Mouse (Mus musculus): ENCODE data around the gene Cog5. TPM values are rescaled to one million over a fixed set of nuclear protein-coding genes. Genes with fewer than 3 reads are reported as not detected.

Cog5 gene
- polyA plus RNA-seq, 2 experiments = 36.9 to 39.1 TPM

DNA sequence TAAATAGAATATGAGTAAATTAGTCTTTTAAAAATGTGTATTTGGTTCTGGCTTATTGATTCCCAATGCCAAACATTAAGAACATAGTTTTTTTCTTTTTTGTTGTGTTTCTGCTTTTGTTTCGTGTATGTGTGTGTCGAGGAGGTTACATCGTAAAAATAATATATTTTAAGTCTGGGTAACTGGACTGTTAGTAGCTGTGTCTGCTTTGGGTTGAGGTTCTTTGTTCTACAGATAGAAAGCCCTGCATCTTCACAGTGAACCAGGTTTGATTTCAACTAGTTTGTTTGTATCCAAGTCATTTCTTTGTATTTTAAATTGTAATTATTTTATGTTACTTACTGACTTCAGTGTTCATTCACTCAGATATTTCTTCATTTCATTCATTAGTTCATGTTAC is 59.4 kb downstream of the Cog5 start:
- no peak for ATAC-seq (ENCODE audit: low FRiP score, low read depth)
- no peak overlapping the region for H3K4me2 ChIP-seq (replicated peaks; ENCODE audit: low read depth, low read length, severe bottlenecking)
- 49% methylated on average over 3 of the region's 3 CpGs for WGBS
- no peak overlapping the region for H3K4me3 ChIP-seq (replicated peaks; ENCODE audit: low read length)
- DNase-seq (ENCODE audit: low spot score) = no peak
- TF ChIP-seq POLR2A (IDR thresholded peaks at IDR 0.05; ENCODE audit: borderline replicate concordance, extremely low read depth, insufficient read depth, insufficient read length) = no peak
- no peak overlapping the region for H3K9ac ChIP-seq (ENCODE audit: low read depth, low read length, severe bottlenecking)
- no peak overlapping the region for H3K27ac ChIP-seq (replicated peaks; ENCODE audit: low read depth, low read length)
- no peaks in the 10 kb centered on the region for H3K27me3 ChIP-seq (ENCODE audit: control insufficient read depth, insufficient read depth, low read length)
- H3K36me3 ChIP-seq (ENCODE audit: control insufficient read depth, insufficient read depth, low read length) = no peaks in the 10 kb centered on the region
- peaks cover 3% of the 10 kb centered on the region; the same call in 1 of the 2 replicates for H3K4me1 ChIP-seq (ENCODE audit: control insufficient read depth, insufficient read depth, low read length)
- no peaks in the 10 kb centered on the region for H3K9me3 ChIP-seq (ENCODE audit: control insufficient read depth, low read length)

DNA sequence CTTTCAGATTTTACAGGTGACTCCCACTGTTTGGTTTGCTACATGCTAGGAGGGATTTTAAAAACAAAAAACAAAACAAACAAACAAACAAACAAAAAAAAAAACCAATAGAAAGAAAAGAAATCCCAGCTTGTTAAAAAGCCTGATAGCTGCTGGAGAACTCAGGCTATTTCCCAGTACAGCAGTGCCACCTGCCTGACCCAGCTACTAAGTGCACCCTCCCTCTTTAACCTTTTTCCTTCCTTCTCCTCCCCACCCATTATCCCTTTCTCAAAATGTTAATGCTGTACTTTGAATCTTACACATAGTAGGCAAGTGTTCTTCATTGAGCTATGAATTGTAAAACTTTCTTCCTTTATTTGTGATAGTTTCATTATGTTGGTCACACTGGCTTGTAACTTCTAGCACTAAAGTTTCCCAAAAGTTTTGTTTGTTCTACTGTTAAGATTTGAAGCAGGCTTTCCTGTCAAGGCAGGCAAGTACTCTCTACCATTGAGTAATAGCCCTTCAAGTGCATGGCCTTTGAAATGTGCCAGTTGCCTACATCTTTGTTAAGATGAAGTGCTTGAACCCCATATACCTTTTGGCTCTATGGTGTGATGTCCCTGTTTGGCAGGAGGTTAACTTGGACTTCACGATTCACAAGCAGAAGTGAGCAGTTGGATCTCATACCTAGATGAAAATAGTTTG is 65.1 kb downstream of the Cog5 start:
- ATAC-seq (ENCODE audit: low FRiP score, low read depth) (no peak), DNase-seq (ENCODE audit: low spot score) (no peak)
- Histone ChIP-seq H3K4me1 (ENCODE audit: control insufficient read depth, insufficient read depth, low read length) (peaks cover 8% of the 10 kb centered on the region), H3K9ac (ENCODE audit: low read depth, low read length, severe bottlenecking) (no peak overlapping the region), H3K4me2 (replicated peaks; ENCODE audit: low read depth, low read length, severe bottlenecking) (no peak overlapping the region), H3K27ac (replicated peaks; ENCODE audit: low read depth, low read length) (no peak overlapping the region), H3K27me3 (ENCODE audit: control insufficient read depth, insufficient read depth, low read length) (no peaks in the 10 kb centered on the region), H3K4me3 (replicated peaks; ENCODE audit: low read length) (no peak overlapping the region), H3K36me3 (ENCODE audit: control insufficient read depth, insufficient read depth, low read length) (no peaks in the 10 kb centered on the region), H3K9me3 (ENCODE audit: control insufficient read depth, low read length) (no peaks in the 10 kb centered on the region)
- TF ChIP-seq POLR2A (IDR thresholded peaks at IDR 0.05; ENCODE audit: borderline replicate concordance, extremely low read depth, insufficient read depth, insufficient read length) = no peak
- WGBS = 86% methylated on average over 1 of the region's 1 CpGs

DNA sequence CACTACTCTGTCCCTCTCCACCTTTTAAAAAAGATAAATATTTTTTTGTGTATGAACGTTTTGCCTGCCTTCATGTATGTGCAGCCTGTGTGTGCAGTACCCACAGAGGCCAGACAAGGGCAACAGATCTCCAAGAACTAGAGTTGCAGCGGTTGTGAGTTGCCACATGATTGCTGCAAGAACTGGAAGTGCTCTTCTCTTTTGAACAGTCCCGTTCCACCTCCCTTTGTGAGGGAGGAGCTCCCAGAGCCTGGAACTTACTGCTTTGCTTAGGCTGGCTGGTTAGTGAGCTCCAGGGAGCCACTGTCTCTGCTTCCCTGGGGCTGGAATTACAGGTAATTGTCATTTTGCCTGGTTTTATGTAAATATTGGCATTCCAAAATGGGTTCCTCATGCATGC is 69.9 kb downstream of the Cog5 start:
- no peak for TF ChIP-seq POLR2A (IDR thresholded peaks at IDR 0.05; ENCODE audit: borderline replicate concordance, extremely low read depth, insufficient read depth, insufficient read length)
- Histone ChIP-seq H3K9me3 (ENCODE audit: control insufficient read depth, low read length) (no peaks in the 10 kb centered on the region), H3K4me2 (replicated peaks; ENCODE audit: low read depth, low read length, severe bottlenecking) (no peak overlapping the region), H3K9ac (ENCODE audit: low read depth, low read length, severe bottlenecking) (no peak overlapping the region), H3K27me3 (ENCODE audit: control insufficient read depth, insufficient read depth, low read length) (no peaks in the 10 kb centered on the region), H3K27ac (replicated peaks; ENCODE audit: low read depth, low read length) (no peak overlapping the region), H3K4me3 (replicated peaks; ENCODE audit: low read length) (no peak overlapping the region), H3K4me1 (ENCODE audit: control insufficient read depth, insufficient read depth, low read length) (peaks cover 8% of the 10 kb centered on the region), H3K36me3 (ENCODE audit: control insufficient read depth, insufficient read depth, low read length) (no peaks in the 10 kb centered on the region)
- ATAC-seq (ENCODE audit: low FRiP score, low read depth) = no peak
- 91% methylated on average over 3 of the region's 3 CpGs for WGBS
- DNase-seq (ENCODE audit: low spot score) = no peak

DNA sequence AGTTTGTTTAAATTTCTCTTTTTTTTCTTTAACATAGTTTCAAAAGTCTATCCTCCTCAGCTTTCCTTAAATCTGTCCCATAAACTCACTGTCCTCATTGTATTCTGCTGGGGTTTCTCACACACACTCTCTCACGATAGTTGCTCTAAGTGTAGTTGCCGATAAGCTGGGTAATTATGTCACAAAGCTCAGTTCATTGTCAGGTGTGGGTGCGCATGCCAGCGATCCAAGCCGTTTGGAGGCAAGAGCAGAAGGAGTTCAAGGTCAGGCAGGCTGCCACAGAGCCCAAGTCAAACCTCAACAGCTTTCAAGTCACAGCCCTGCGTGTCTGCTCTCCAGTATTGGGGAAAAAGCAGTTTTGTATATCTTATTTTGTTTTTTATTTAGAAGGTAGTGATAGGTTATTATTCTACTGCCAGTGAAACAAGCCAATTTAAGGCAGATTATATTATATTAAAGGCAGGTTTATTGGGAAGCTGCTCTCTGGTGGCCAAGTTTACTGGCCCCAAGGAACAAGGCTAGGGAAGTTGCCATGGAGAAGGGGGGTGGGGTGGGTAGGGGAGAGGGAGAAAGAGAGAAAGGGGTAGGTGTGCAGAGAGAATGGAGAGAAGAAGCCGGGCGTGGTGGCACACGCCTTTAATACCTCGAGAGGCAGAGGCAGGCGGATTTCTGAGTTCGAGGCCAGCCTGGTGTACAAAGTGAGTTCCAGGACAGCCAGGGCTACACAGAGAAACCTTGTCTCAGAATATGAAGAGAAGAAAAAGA is 71.0 kb downstream of the Cog5 start:
- ATAC-seq (ENCODE audit: low FRiP score, low read depth) = no peak

DNA sequence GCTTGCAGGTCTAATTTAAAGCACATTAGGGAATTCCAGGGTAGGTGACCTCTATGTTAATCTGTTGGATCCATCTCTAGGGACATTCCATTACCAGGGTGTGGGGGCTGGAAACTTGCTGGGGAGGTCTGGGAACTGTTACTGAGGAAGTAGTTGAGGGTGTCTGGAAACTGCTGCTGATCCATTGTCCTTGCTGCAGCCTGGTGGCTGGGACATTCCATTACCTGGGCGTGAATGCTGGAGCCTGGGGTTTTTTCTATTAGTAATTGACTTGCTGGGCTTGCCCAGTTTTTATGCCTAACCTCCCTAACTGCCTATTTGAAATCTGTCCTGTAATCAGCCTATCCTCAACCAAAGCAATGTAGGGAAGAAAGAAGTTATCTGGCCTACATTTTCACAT is 72.0 kb downstream of the Cog5 start:
- Histone ChIP-seq H3K4me3 (replicated peaks; ENCODE audit: low read length) (no peak overlapping the region), H3K4me1 (ENCODE audit: control insufficient read depth, insufficient read depth, low read length) (no peaks in the 10 kb centered on the region; the same call in 1 of the 2 replicates)
- TF ChIP-seq POLR2A (IDR thresholded peaks at IDR 0.05; ENCODE audit: borderline replicate concordance, extremely low read depth, insufficient read depth, insufficient read length) = no peak

More for the DNA sequence above, 71.0 kb downstream of the Cog5 start:
- H3K27me3 ChIP-seq (ENCODE audit: control insufficient read depth, insufficient read depth, low read length) = no peaks in the 10 kb centered on the region
- H3K4me2 ChIP-seq (replicated peaks; ENCODE audit: low read depth, low read length, severe bottlenecking) = no peak overlapping the region
- no peaks in the 10 kb centered on the region for H3K36me3 ChIP-seq (ENCODE audit: control insufficient read depth, insufficient read depth, low read length)
- no peak overlapping the region for H3K9ac ChIP-seq (ENCODE audit: low read depth, low read length, severe bottlenecking)
- no peak for TF ChIP-seq POLR2A (IDR thresholded peaks at IDR 0.05; ENCODE audit: borderline replicate concordance, extremely low read depth, insufficient read depth, insufficient read length)
- H3K9me3 ChIP-seq (ENCODE audit: control insufficient read depth, low read length) = no peaks in the 10 kb centered on the region
- no peak for DNase-seq (ENCODE audit: low spot score)
- H3K27ac ChIP-seq (replicated peaks; ENCODE audit: low read depth, low read length) = no peak overlapping the region
- no peak overlapping the region for H3K4me3 ChIP-seq (replicated peaks; ENCODE audit: low read length)
- H3K4me1 ChIP-seq (ENCODE audit: control insufficient read depth, insufficient read depth, low read length) = peaks cover 5% of the 10 kb centered on the region
- 65% methylated on average over 12 of the region's 12 CpGs for WGBS

More for the DNA sequence above, 72.0 kb downstream of the Cog5 start:
- H3K4me2 ChIP-seq (replicated peaks; ENCODE audit: low read depth, low read length, severe bottlenecking) = no peak overlapping the region
- no peaks in the 10 kb centered on the region for H3K27me3 ChIP-seq (ENCODE audit: control insufficient read depth, insufficient read depth, low read length)
- H3K36me3 ChIP-seq (ENCODE audit: control insufficient read depth, insufficient read depth, low read length) = no peaks in the 10 kb centered on the region
- WGBS = 42% methylated on average over 1 of the region's 1 CpGs
- DNase-seq (ENCODE audit: low spot score) (no peak), ATAC-seq (ENCODE audit: low FRiP score, low read depth) (no peak)
- no peak overlapping the region for H3K9ac ChIP-seq (ENCODE audit: low read depth, low read length, severe bottlenecking)
- H3K27ac ChIP-seq (replicated peaks; ENCODE audit: low read depth, low read length) = no peak overlapping the region
- no peaks in the 10 kb centered on the region for H3K9me3 ChIP-seq (ENCODE audit: control insufficient read depth, low read length)
